Mouse (Mus musculus) midbrain, embryonic 15.5 days (tissue): ENCODE data around the gene Muc16. TPM values are rescaled to one million over a fixed set of nuclear protein-coding genes. Genes with fewer than 3 reads are reported as not detected.

ENCODE experiments used
- ATAC-seq: fragments of 200-750 bp; cut with Nextera tagmentation; replicated peaks from 2 replicates; pipeline ENCODE4 v1.8.0; 2017; ENCODE audit warnings: moderate TSS enrichment
- H3K27ac ChIP-seq: fragments of 300-500 bp; sonication (generic); 2 replicates; pipeline ENCODE4 v1.5.1; 2015; ENCODE audit warnings: mild to moderate bottlenecking, inconsistent platforms
- H3K27me3 ChIP-seq: fragments of 300-500 bp; sonication (generic); replicated peaks from 2 replicates; pipeline ENCODE4 v1.6.1; 2015; ENCODE audit warnings: inconsistent platforms
- H3K36me3 ChIP-seq: fragments of 300-500 bp; sonication (generic); replicated peaks from 2 replicates; pipeline ENCODE4 v1.6.1; 2015; ENCODE audit warnings: inconsistent platforms
- H3K4me1 ChIP-seq: fragments of 300-500 bp; sonication (generic); 2 replicates; pipeline ENCODE4 v1.6.1; 2015; ENCODE audit warnings: inconsistent platforms
- H3K4me2 ChIP-seq: fragments of 300-500 bp; sonication (generic); 2 replicates; pipeline ENCODE4 v1.6.1; 2015; ENCODE audit warnings: inconsistent platforms, mild to moderate bottlenecking, moderate library complexity
- H3K4me3 ChIP-seq: fragments of 300-500 bp; sonication (generic); 2 replicates; pipeline ENCODE4 v1.5.1; 2015; ENCODE audit warnings: mild to moderate bottlenecking, inconsistent platforms
- H3K9ac ChIP-seq: fragments of 300-500 bp; sonication (generic); 2 replicates; pipeline ENCODE4 v1.6.1; 2015; ENCODE audit warnings: mild to moderate bottlenecking, inconsistent platforms
- H3K9me3 ChIP-seq: fragments of 300-500 bp; sonication (generic); 2 replicates; pipeline ENCODE4 v1.6.1; 2016; ENCODE audit warnings: inconsistent platforms
- WGBS: fragments of 180-500 bp; shearing (Covaris S2); methylation state at CpG from one replicate; pipeline ENCODE4 v1.1.7; 2015; ENCODE audit warnings: mixed read lengths; 5-methylcytosine and 5-hydroxymethylcytosine counted together
- polyA plus RNA-seq: library from polyadenylated mRNA; unstranded; fragments of >200 nt; fragmentation: Nextera tagmentation; extraction: Ambion mirVana; gene quantifications from 2 replicates; pipeline ENCODE4 v1.2.1, GENCODE M21; 2015

Gene Muc16
- polyA plus RNA-seq: not detected in 2 replicates

- Histone ChIP-seq H3K9me3 (no peaks in the 10 kb centered on the region), H3K4me1 (no peaks in the 10 kb centered on the region), H3K27me3 (no peaks in the 10 kb centered on the region), H3K9ac (no peak within 1 kb of the TSS), H3K4me3 (no peak within 1 kb of the TSS), H3K4me2 (no peak within 1 kb of the TSS), H3K27ac (no peak within 1 kb of the TSS), H3K36me3 (no peaks in the 10 kb centered on the region)
- no peak for ATAC-seq
- WGBS: 83% methylated on average over 4 of the region's 4 CpGs
Measured at GRCm38 (mm10) chr9:18674480-18675154, at the start of gene Muc16. Muc16 (minus strand) TSS chr9:18674530.

- WGBS: 30% methylated on average over 4 of the region's 4 CpGs
- H3K9me3 ChIP-seq: no peaks in the 10 kb centered on the region
- H3K4me3 ChIP-seq: no peak overlapping the region
- no peaks in the 10 kb centered on the region for H3K36me3 ChIP-seq
- no peak overlapping the region for H3K4me2 ChIP-seq
- H3K27ac ChIP-seq: no peak overlapping the region
- no peak overlapping the region for H3K9ac ChIP-seq
- no peak for ATAC-seq
- H3K4me1 ChIP-seq: 0 out of 2 replicates have a peak, but pooled peaks cover 8% of the 10 kb centered on the region
- H3K27me3 ChIP-seq: no peaks in the 10 kb centered on the region
Measured at GRCm38 (mm10) chr9:18722712-18723099, 48.4 kb upstream of the Muc16 start.

GRCm38 (mm10) chr9:18721931-18722711 is 47.8 kb upstream of the Muc16 start:
- Histone ChIP-seq H3K4me1 (0 out of 2 replicates have a peak, but pooled peaks cover 8% of the 10 kb centered on the region), H3K27ac (0 out of 2 replicates have a peak overlapping the region, but pooled peaks have one; percentile 11), H3K27me3 (no peaks in the 10 kb centered on the region), H3K9me3 (no peaks in the 10 kb centered on the region), H3K4me2 (no peak overlapping the region), H3K4me3 (no peak overlapping the region), H3K36me3 (no peaks in the 10 kb centered on the region), H3K9ac (no peak overlapping the region)
- 19% methylated on average over 6 of the region's 6 CpGs for WGBS
- peak; percentile 70 for ATAC-seq

GRCm38 (mm10) chr9:18721011-18721410 is 46.7 kb upstream of the Muc16 start:
- Histone ChIP-seq H3K4me2 (no peak overlapping the region), H3K36me3 (no peaks in the 10 kb centered on the region), H3K9me3 (no peaks in the 10 kb centered on the region), H3K4me3 (no peak overlapping the region), H3K27ac (no peak overlapping the region), H3K27me3 (no peaks in the 10 kb centered on the region), H3K9ac (no peak overlapping the region), H3K4me1 (0 out of 2 replicates have a peak, but pooled peaks cover 8% of the 10 kb centered on the region)
- WGBS: 31% methylated on average over 2 of the region's 2 CpGs
- no peak for ATAC-seq

- H3K36me3 ChIP-seq: no peaks in the 10 kb centered on the region
- H3K9ac ChIP-seq: no peak overlapping the region
- H3K9me3 ChIP-seq: no peaks in the 10 kb centered on the region
- no peak overlapping the region for H3K27ac ChIP-seq
- no peak overlapping the region for H3K4me3 ChIP-seq
- ATAC-seq: no peak
- no peaks in the 10 kb centered on the region for H3K4me1 ChIP-seq
- no peak overlapping the region for H3K4me2 ChIP-seq
- no peaks in the 10 kb centered on the region for H3K27me3 ChIP-seq
Measured at GRCm38 (mm10) chr9:18705628-18706027, 31.3 kb upstream of the Muc16 start.

- H3K27me3 ChIP-seq: no peaks in the 10 kb centered on the region
- 41% methylated on average over 2 of the region's 2 CpGs for WGBS
- no peak overlapping the region for H3K4me3 ChIP-seq
- no peak overlapping the region for H3K27ac ChIP-seq
- H3K4me2 ChIP-seq: no peak overlapping the region
- H3K36me3 ChIP-seq: no peaks in the 10 kb centered on the region
- ATAC-seq: no peak
- H3K9me3 ChIP-seq: no peaks in the 10 kb centered on the region
- H3K4me1 ChIP-seq: no peaks in the 10 kb centered on the region
- no peak overlapping the region for H3K9ac ChIP-seq
Measured at GRCm38 (mm10) chr9:18598366-18598765, 76.0 kb downstream of the Muc16 start.

GRCm38 (mm10) chr9:18508098-18508497 is 166.2 kb downstream of the Muc16 start:
- Histone ChIP-seq H3K4me2 (no peak overlapping the region), H3K36me3 (no peaks in the 10 kb centered on the region), H3K9ac (no peak overlapping the region), H3K4me3 (no peak overlapping the region), H3K4me1 (no peaks in the 10 kb centered on the region), H3K27me3 (no peaks in the 10 kb centered on the region), H3K27ac (no peak overlapping the region), H3K9me3 (no peaks in the 10 kb centered on the region)
- ATAC-seq: no peak
- 57% methylated on average over 2 of the region's 2 CpGs for WGBS

- WGBS: 77% methylated on average over 3 of the region's 3 CpGs
- H3K36me3 ChIP-seq: no peaks in the 10 kb centered on the region
- H3K4me2 ChIP-seq: no peak within 1 kb of the TSS
- no peaks in the 10 kb centered on the region; the same call in 1 of the 2 replicates for H3K27me3 ChIP-seq
- no peak for ATAC-seq
- no peak within 1 kb of the TSS for H3K27ac ChIP-seq
- no peaks in the 10 kb centered on the region for H3K9me3 ChIP-seq
- H3K9ac ChIP-seq: no peak within 1 kb of the TSS
- peaks cover 5% of the 10 kb centered on the region; the same call in 1 of the 2 replicates for H3K4me1 ChIP-seq
- no peak within 1 kb of the TSS for H3K4me3 ChIP-seq
Measured at GRCm38 (mm10) chr9:18478168-18478567, 196.2 kb downstream of the Muc16 start, which contains the start of the genes Zfp558 and Mbd3l1. Zfp558 (minus strand) TSS chr9:18478268. Mbd3l1 (plus strand) TSS chr9:18478359.

- no peaks in the 10 kb centered on the region; the same call in 1 of the 2 replicates for H3K27me3 ChIP-seq
- ATAC-seq: peak; percentile 99
- H3K4me1 ChIP-seq: peaks cover 12% of the 10 kb centered on the region
- peak overlapping the region; percentile 75 for H3K9ac ChIP-seq
- H3K9me3 ChIP-seq: no peaks in the 10 kb centered on the region
- 4% methylated on average over 39 of the region's 39 CpGs for WGBS
- H3K4me2 ChIP-seq: peak overlapping the region; percentile 69
- peaks cover under 1% of the 10 kb centered on the region; the same call in 1 of the 2 replicates for H3K36me3 ChIP-seq
- H3K4me3 ChIP-seq: peak overlapping the region; percentile 67
- peak overlapping the region; percentile 95 for H3K27ac ChIP-seq
Measured at GRCm38 (mm10) chr9:18473324-18474128, 200.8 kb downstream of the Muc16 start.

- Histone ChIP-seq H3K4me1 (peaks cover 12% of the 10 kb centered on the region), H3K4me2 (no peak overlapping the region), H3K36me3 (peaks cover 35% of the 10 kb centered on the region), H3K9me3 (no peaks in the 10 kb centered on the region), H3K27me3 (no peaks in the 10 kb centered on the region), H3K4me3 (no peak overlapping the region), H3K27ac (no peak overlapping the region), H3K9ac (no peak overlapping the region)
- ATAC-seq: no peak
- WGBS: 92% methylated on average over 3 of the region's 3 CpGs
Measured at GRCm38 (mm10) chr9:18468005-18468404, 206.3 kb downstream of the Muc16 start.

- peaks cover 35% of the 10 kb centered on the region for H3K36me3 ChIP-seq
- peaks cover 9% of the 10 kb centered on the region for H3K4me1 ChIP-seq
- H3K4me2 ChIP-seq: no peak overlapping the region
- no peaks in the 10 kb centered on the region for H3K27me3 ChIP-seq
- H3K27ac ChIP-seq: no peak overlapping the region
- 11% methylated on average over 3 of the region's 3 CpGs for WGBS
- H3K9me3 ChIP-seq: no peaks in the 10 kb centered on the region
- no peak for ATAC-seq
- H3K4me3 ChIP-seq: no peak overlapping the region
- H3K9ac ChIP-seq: no peak overlapping the region
Measured at GRCm38 (mm10) chr9:18467350-18467749, 207.0 kb downstream of the Muc16 start.

GRCm38 (mm10) chr9:18456520-18456919 is 217.8 kb downstream of the Muc16 start:
- Histone ChIP-seq H3K9ac (no peak overlapping the region), H3K36me3 (peaks cover 56% of the 10 kb centered on the region), H3K4me3 (no peak overlapping the region), H3K27ac (no peak overlapping the region), H3K4me2 (no peak overlapping the region), H3K27me3 (no peaks in the 10 kb centered on the region), H3K4me1 (no peaks in the 10 kb centered on the region), H3K9me3 (0 out of 2 replicates have a peak, but pooled peaks cover 4% of the 10 kb centered on the region)
- WGBS: 76% methylated on average over 4 of the region's 4 CpGs
- ATAC-seq: no peak
